Mouse (Mus musculus): ENCODE results near the gene Eml4.

DNA sequence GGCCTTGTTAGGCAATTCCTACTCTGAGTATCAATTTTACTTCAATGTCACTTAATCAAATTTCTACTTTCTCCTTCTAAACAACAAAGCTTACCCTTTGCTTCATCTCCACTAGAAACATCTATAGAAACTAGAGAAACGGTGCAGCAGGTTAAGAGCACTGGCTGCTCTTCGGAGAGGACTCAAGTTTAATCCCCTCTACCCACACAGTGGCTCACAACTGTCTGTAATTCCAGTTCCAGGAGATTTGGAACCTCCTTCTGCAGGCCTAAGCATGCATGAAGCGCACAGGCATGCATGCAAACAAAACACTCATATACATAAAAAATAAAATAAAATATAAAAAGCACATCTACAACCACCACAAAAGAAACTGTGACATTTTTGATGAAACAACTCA is 161.4 kb downstream of the Eml4 start:
- TF ChIP-seq MAX (IDR thresholded peaks at IDR 0.05) (no peak), USF1 (IDR thresholded peaks at IDR 0.05; ENCODE audit: low read depth) (no peak), CTCF (IDR thresholded peaks at IDR 0.05; ENCODE audit: control insufficient read depth, insufficient read depth, insufficient read length) (no peak), MYOG (IDR thresholded peaks at IDR 0.05; ENCODE audit: control insufficient read depth, extremely low read depth, insufficient read length) (no peak), CEBPB (IDR thresholded peaks at IDR 0.05; ENCODE audit: low read depth) (no peak), MYOD1 (IDR thresholded peaks at IDR 0.05; ENCODE audit: control insufficient read depth, insufficient read length, low read depth) (no peak)

Measured in C2C12 (cell line).